Mouse (Mus musculus): ENCODE measurements around the gene Olfr457. TPM values are rescaled to one million over a fixed set of nuclear protein-coding genes. Genes with fewer than 3 reads are reported as not detected.

Olfr457 gene
- polyA plus RNA-seq (2012; fragmentation: generic; extraction: Trizol) = 0.01 TPM

GRCm38 (mm10) chr6:42476235-42476634 is at the start of gene Olfr457:
Gene Olfr457, minus strand, starts transcription at chr6:42476335.
- Histone ChIP-seq H3K27me3 (ENCODE audit: control insufficient read depth, insufficient read depth, insufficient read length) (no peaks in the 10 kb centered on the region), H3K36me3 (ENCODE audit: control insufficient read depth, insufficient read depth) (no peaks in the 10 kb centered on the region), H3K4me3 (no peak within 1 kb of the TSS), H3ac (ENCODE audit: control insufficient read depth, insufficient read length) (no peak within 1 kb of the TSS), H3K4me2 (ENCODE audit: low read depth) (no peak within 1 kb of the TSS), H3K79me2 (ENCODE audit: control insufficient read depth, insufficient read depth) (no peaks in the 10 kb centered on the region)
- no peak for TF ChIP-seq MAX (IDR thresholded peaks at IDR 0.05; ENCODE audit: low read depth)

GRCm38 (mm10) chr6:42513461-42513860 is 37.3 kb upstream of the Olfr457 start:
- Histone ChIP-seq H3ac (ENCODE audit: control insufficient read depth, insufficient read length) (no peak overlapping the region), H3K36me3 (ENCODE audit: control insufficient read depth, insufficient read depth) (no peaks in the 10 kb centered on the region), H3K4me2 (ENCODE audit: low read depth) (no peak overlapping the region), H3K27me3 (ENCODE audit: control insufficient read depth, insufficient read depth, insufficient read length) (no peaks in the 10 kb centered on the region), H3K4me3 (no peak overlapping the region), H3K79me2 (ENCODE audit: control insufficient read depth, insufficient read depth) (no peaks in the 10 kb centered on the region)
- no peak for TF ChIP-seq MAX (IDR thresholded peaks at IDR 0.05; ENCODE audit: low read depth)
- TF ChIP-seq CEBPB (IDR thresholded peaks at IDR 0.05; ENCODE audit: insufficient read depth, poor library complexity, severe bottlenecking) = no peak
- no peak for TF ChIP-seq POLR2A (IDR thresholded peaks at IDR 0.05; ENCODE audit: insufficient read length, low read depth)
- TF ChIP-seq E2F4 (IDR thresholded peaks at IDR 0.05; ENCODE audit: insufficient read depth) = no peak
- no peak for TF ChIP-seq REST (IDR thresholded peaks at IDR 0.05; ENCODE audit: insufficient read depth, insufficient read length)
- no peak for TF ChIP-seq POLR2AphosphoS2 (IDR thresholded peaks at IDR 0.05; ENCODE audit: insufficient read length, low read depth)
- no peak for TF ChIP-seq SRF (IDR thresholded peaks at IDR 0.05; ENCODE audit: control insufficient read depth, insufficient read length, low read depth)
- no peak for TF ChIP-seq TCF12 (IDR thresholded peaks at IDR 0.05; ENCODE audit: insufficient read depth, poor library complexity, severe bottlenecking)
- no peak for TF ChIP-seq MYOD1 (IDR thresholded peaks at IDR 0.05; ENCODE audit: control insufficient read depth in 1 of 3, insufficient read length in 2 of 3, low read depth in 2 of 3)
- no peak for TF ChIP-seq TCF3 (IDR thresholded peaks at IDR 0.05; ENCODE audit: insufficient read length, low read depth)
- TF ChIP-seq USF1 (IDR thresholded peaks at IDR 0.05; ENCODE audit: low read depth) = no peak
- no peak for TF ChIP-seq MYOG (IDR thresholded peaks at IDR 0.05; ENCODE audit: control insufficient read depth in 1 of 3, insufficient read depth in 1 of 3, insufficient read length in 2 of 3, low read depth in 2 of 3)

GRCm38 (mm10) chr6:42509311-42509710 is 33.2 kb upstream of the Olfr457 start:
- Histone ChIP-seq H3ac (ENCODE audit: control insufficient read depth, insufficient read length) (no peak overlapping the region), H3K27me3 (ENCODE audit: control insufficient read depth, insufficient read depth, insufficient read length) (no peaks in the 10 kb centered on the region), H3K4me3 (no peak overlapping the region), H3K79me2 (ENCODE audit: control insufficient read depth, insufficient read depth) (no peaks in the 10 kb centered on the region), H3K36me3 (ENCODE audit: control insufficient read depth, insufficient read depth) (no peaks in the 10 kb centered on the region), H3K4me2 (ENCODE audit: low read depth) (no peak overlapping the region)
- TF ChIP-seq E2F4 (IDR thresholded peaks at IDR 0.05; ENCODE audit: insufficient read depth) = no peak
- no peak for TF ChIP-seq TCF12 (IDR thresholded peaks at IDR 0.05; ENCODE audit: insufficient read depth, poor library complexity, severe bottlenecking)
- no peak for TF ChIP-seq SRF (IDR thresholded peaks at IDR 0.05; ENCODE audit: control insufficient read depth, insufficient read length, low read depth)
- no peak for TF ChIP-seq MYOG (IDR thresholded peaks at IDR 0.05; ENCODE audit: control insufficient read depth in 1 of 3, insufficient read depth in 1 of 3, insufficient read length in 2 of 3, low read depth in 2 of 3)
- no peak for TF ChIP-seq USF1 (IDR thresholded peaks at IDR 0.05; ENCODE audit: low read depth)

- no peak overlapping the region for H3ac ChIP-seq (ENCODE audit: control insufficient read depth, insufficient read length)
- no peak overlapping the region for H3K4me2 ChIP-seq (ENCODE audit: low read depth)
- TF ChIP-seq TCF12 (IDR thresholded peaks at IDR 0.05; ENCODE audit: insufficient read depth, poor library complexity, severe bottlenecking) (no peak), TCF3 (IDR thresholded peaks at IDR 0.05; ENCODE audit: insufficient read length, low read depth) (no peak), MAX (IDR thresholded peaks at IDR 0.05; ENCODE audit: low read depth) (no peak), SRF (IDR thresholded peaks at IDR 0.05; ENCODE audit: control insufficient read depth, insufficient read length, low read depth) (no peak), CEBPB (IDR thresholded peaks at IDR 0.05; ENCODE audit: insufficient read depth, poor library complexity, severe bottlenecking) (no peak), POLR2AphosphoS2 (IDR thresholded peaks at IDR 0.05; ENCODE audit: insufficient read length, low read depth) (no peak), MYOD1 (IDR thresholded peaks at IDR 0.05; ENCODE audit: control insufficient read depth in 1 of 3, insufficient read length in 2 of 3, low read depth in 2 of 3) (no peak), USF1 (IDR thresholded peaks at IDR 0.05; ENCODE audit: low read depth) (no peak), POLR2A (IDR thresholded peaks at IDR 0.05; ENCODE audit: insufficient read length, low read depth) (no peak), REST (IDR thresholded peaks at IDR 0.05; ENCODE audit: insufficient read depth, insufficient read length) (no peak), MYOG (IDR thresholded peaks at IDR 0.05; ENCODE audit: control insufficient read depth in 1 of 3, insufficient read depth in 1 of 3, insufficient read length in 2 of 3, low read depth in 2 of 3) (no peak), E2F4 (IDR thresholded peaks at IDR 0.05; ENCODE audit: insufficient read depth) (no peak)
- no peak overlapping the region for H3K4me3 ChIP-seq
- H3K79me2 ChIP-seq (ENCODE audit: control insufficient read depth, insufficient read depth) = no peaks in the 10 kb centered on the region
- H3K27me3 ChIP-seq (ENCODE audit: control insufficient read depth, insufficient read depth, insufficient read length) = no peaks in the 10 kb centered on the region
- H3K36me3 ChIP-seq (ENCODE audit: control insufficient read depth, insufficient read depth) = no peaks in the 10 kb centered on the region
Measured at GRCm38 (mm10) chr6:42503478-42503877, 27.3 kb upstream of the Olfr457 start.

- no peak for TF ChIP-seq TCF12 (IDR thresholded peaks at IDR 0.05; ENCODE audit: insufficient read depth, poor library complexity, severe bottlenecking)
- Histone ChIP-seq H3K27me3 (ENCODE audit: control insufficient read depth, insufficient read depth, insufficient read length) (no peaks in the 10 kb centered on the region), H3ac (ENCODE audit: control insufficient read depth, insufficient read length) (no peak overlapping the region), H3K79me2 (ENCODE audit: control insufficient read depth, insufficient read depth) (no peaks in the 10 kb centered on the region), H3K4me2 (ENCODE audit: low read depth) (peak overlapping the region; percentile 46), H3K36me3 (ENCODE audit: control insufficient read depth, insufficient read depth) (no peaks in the 10 kb centered on the region), H3K4me3 (no peak overlapping the region)
Measured at GRCm38 (mm10) chr6:42489731-42490130, 13.6 kb upstream of the Olfr457 start.

Data from myocyte (in vitro differentiated cells).